ENCODE assay signal across 23 mouse cellular contexts in the genomic region with DNA sequence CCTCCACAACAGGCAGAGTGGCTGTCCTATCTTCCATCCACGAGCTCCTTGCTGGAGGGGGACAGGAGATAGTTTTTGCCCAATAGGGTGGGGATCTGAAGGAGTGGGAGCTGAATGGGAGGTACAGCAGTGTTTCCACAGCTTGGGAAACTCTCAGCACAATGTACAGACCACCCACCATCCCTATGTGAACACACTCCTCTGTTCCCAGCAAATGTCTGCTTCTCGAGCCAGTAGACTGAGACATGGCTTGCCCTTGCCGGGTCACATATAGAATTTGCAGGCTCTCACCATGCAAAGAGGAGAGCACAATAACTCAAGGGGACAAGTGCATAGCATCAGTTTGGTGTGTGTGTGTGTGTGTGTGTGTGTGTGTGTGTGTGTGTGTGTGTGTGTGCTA. TPM values are rescaled to one million over a fixed set of nuclear protein-coding genes. Genes with fewer than 3 reads are reported as not detected.
DNase-seq lines count a peak whose midpoint lies in the region; ATAC-seq and TF ChIP-seq lines count a peak whose summit lies in the region.
"Had no signal": no experiment of that assay in that cellular context is flagged by ENCODE, and none has a peak within 500 bp of the region (broad histone marks: within the 10 kb centered on the region; RNA-seq: fewer than 3 reads in every experiment).

No protein-coding gene starts in this region.

- H3K27ac ChIP-seq in heart, adult 2 months, result peak overlapping the region; percentile 54
- no peak overlapping the region for H3K27ac ChIP-seq in heart, embryonic 11.5 days (ENCODE audit: low read depth, low read length)
- peak overlapping the region; percentile 85 for H3K27ac ChIP-seq in heart, embryonic 16.5 days (ENCODE audit: low read length)
- no peak overlapping the region for H3K27ac ChIP-seq in heart, embryonic 10.5 days
- H3K27ac ChIP-seq in lung, embryonic 15.5 days, result peak overlapping the region; percentile 79
- H3K27ac ChIP-seq: hindbrain, embryonic 14.5 days; kidney, embryonic 15.5 days; left cerebral cortex, adult 2 months; limb, embryonic 13.5 days; liver, embryonic 12.5 days; midbrain, embryonic 15.5 days; neural tube, embryonic 12.5 days had no signal

- H3K4me3 ChIP-seq in heart, adult 2 months, result no peak overlapping the region
- H3K4me3 ChIP-seq in heart, embryonic 11.5 days (ENCODE audit: low read depth, low read length), result no peak overlapping the region
- no peak overlapping the region for H3K4me3 ChIP-seq in heart, embryonic 16.5 days (ENCODE audit: low read length)
- H3K4me3 ChIP-seq in heart, embryonic 10.5 days, result no peak overlapping the region
- H3K4me3 ChIP-seq in lung, embryonic 15.5 days, result no peak overlapping the region
- H3K4me3 ChIP-seq in myocyte, result no peak overlapping the region
- H3K4me3 ChIP-seq: erythroblast, embryonic 14.5 days; kidney, embryonic 15.5 days; left cerebral cortex, adult 2 months; limb, embryonic 13.5 days; liver, embryonic 12.5 days; midbrain, embryonic 15.5 days; neural tube, embryonic 12.5 days had no signal

- no peak overlapping the region for H3K4me2 ChIP-seq in heart, embryonic 11.5 days
- no peak overlapping the region for H3K4me2 ChIP-seq in heart, embryonic 16.5 days (ENCODE audit: low read depth, low read length)
- H3K4me2 ChIP-seq in lung, embryonic 15.5 days, result no peak overlapping the region
- peak overlapping the region; percentile 42 for H3K4me2 ChIP-seq in myocyte (ENCODE audit: low read depth)
- H3K4me2 ChIP-seq: hindbrain, embryonic 14.5 days; kidney, embryonic 15.5 days; limb, embryonic 13.5 days; liver, embryonic 12.5 days; midbrain, embryonic 15.5 days; neural tube, embryonic 12.5 days had no signal

- no peaks in the 10 kb centered on the region for H3K79me2 ChIP-seq in heart, adult 2 months (replicated peaks; ENCODE audit: control insufficient read depth, insufficient read depth, low read length)
- H3K79me2 ChIP-seq in myocyte (ENCODE audit: control insufficient read depth, insufficient read depth), result no peaks in the 10 kb centered on the region

- H3K36me3 ChIP-seq in heart, adult 2 months (ENCODE audit: control insufficient read depth, insufficient read depth, low read length), result no peaks in the 10 kb centered on the region
- no peaks in the 10 kb centered on the region for H3K36me3 ChIP-seq in heart, embryonic 11.5 days (ENCODE audit: control insufficient read depth, insufficient read depth, low read length)
- no peaks in the 10 kb centered on the region for H3K36me3 ChIP-seq in heart, embryonic 16.5 days (ENCODE audit: control insufficient read depth, insufficient read depth)
- H3K36me3 ChIP-seq in heart, embryonic 10.5 days, result peaks cover 5% of the 10 kb centered on the region; the same call in 1 of the 2 replicates
- H3K36me3 ChIP-seq in lung, embryonic 15.5 days, result peaks cover 14% of the 10 kb centered on the region
- H3K36me3 ChIP-seq in myocyte (ENCODE audit: control insufficient read depth, insufficient read depth), result no peaks in the 10 kb centered on the region
- H3K36me3 ChIP-seq: G1E; liver, embryonic 12.5 days; midbrain, embryonic 15.5 days had no signal

- peaks cover 17% of the 10 kb centered on the region for H3K4me1 ChIP-seq in heart, adult 2 months (ENCODE audit: control insufficient read depth, insufficient read depth, low read length)
- peaks cover 26% of the 10 kb centered on the region for H3K4me1 ChIP-seq in heart, embryonic 11.5 days (ENCODE audit: control insufficient read depth, insufficient read depth, low read length)
- H3K4me1 ChIP-seq in heart, embryonic 16.5 days (ENCODE audit: control insufficient read depth, insufficient read depth, low read length), result peaks cover 47% of the 10 kb centered on the region
- H3K4me1 ChIP-seq in heart, embryonic 10.5 days, result peaks cover 58% of the 10 kb centered on the region
- peaks cover 41% of the 10 kb centered on the region for H3K4me1 ChIP-seq in lung, embryonic 15.5 days
- H3K4me1 ChIP-seq: limb, embryonic 13.5 days; liver, embryonic 12.5 days; midbrain, embryonic 15.5 days; neural tube, embryonic 12.5 days had no signal

- TF ChIP-seq EP300 in heart, adult 2 months (IDR thresholded peaks at IDR 0.05; ENCODE audit: insufficient read depth, low read depth, low read length), result no peak

- no peak for ATAC-seq in heart, embryonic 11.5 days (replicated peaks; ENCODE audit: insufficient number of reproducible peaks, low FRiP score, low TSS enrichment)
- ATAC-seq in heart, embryonic 16.5 days (replicated peaks; ENCODE audit: extremely low read depth, insufficient read depth, low FRiP score), result no peak
- ATAC-seq in lung, embryonic 15.5 days (ENCODE audit: borderline replicate concordance, extremely low read depth, low FRiP score, low TSS enrichment), result peak; percentile 49
- ATAC-seq: forebrain, embryonic 16.5 days; midbrain, embryonic 15.5 days had no signal

- no peaks in the 10 kb centered on the region for H3K9me3 ChIP-seq in heart, embryonic 11.5 days (replicated peaks; ENCODE audit: control insufficient read depth, low read length)
- no peaks in the 10 kb centered on the region for H3K9me3 ChIP-seq in heart, embryonic 16.5 days (replicated peaks; ENCODE audit: control insufficient read depth, low read length)
- H3K9me3 ChIP-seq in heart, embryonic 10.5 days, result no peaks in the 10 kb centered on the region
- no peaks in the 10 kb centered on the region for H3K9me3 ChIP-seq in lung, embryonic 15.5 days
- H3K9me3 ChIP-seq: kidney, embryonic 15.5 days; limb, embryonic 13.5 days; liver, embryonic 12.5 days; midbrain, embryonic 15.5 days; neural tube, embryonic 12.5 days had no signal

- DNase-seq in heart, adult 2 months, result no peak
- DNase-seq in heart, embryonic 10.5 days (ENCODE audit: low spot score), result no peak
- DNase-seq in lung, postnatal 10 days, result no peak
- DNase-seq: cerebellum, adult 2 months; right cerebral cortex, adult 18-20 months; spleen, adult 18-20 months; thymus, postnatal 4 days had no signal

- no peaks in the 10 kb centered on the region for H3K27me3 ChIP-seq in heart, adult 2 months (ENCODE audit: control insufficient read depth, insufficient read depth, low read length)
- no peaks in the 10 kb centered on the region for H3K27me3 ChIP-seq in heart, embryonic 11.5 days (ENCODE audit: control insufficient read depth, insufficient read depth, low read length)
- H3K27me3 ChIP-seq in heart, embryonic 16.5 days (ENCODE audit: control insufficient read depth, insufficient read depth, low read length), result no peaks in the 10 kb centered on the region
- H3K27me3 ChIP-seq in heart, embryonic 10.5 days (ENCODE audit: insufficient read depth, poor library complexity, severe bottlenecking), result no peaks in the 10 kb centered on the region
- H3K27me3 ChIP-seq in lung, embryonic 15.5 days, result no peaks in the 10 kb centered on the region
- H3K27me3 ChIP-seq in myocyte (ENCODE audit: control insufficient read depth, insufficient read depth, insufficient read length), result no peaks in the 10 kb centered on the region
- H3K27me3 ChIP-seq: kidney, embryonic 15.5 days; limb, embryonic 13.5 days; liver, embryonic 12.5 days; midbrain, embryonic 15.5 days; neural tube, embryonic 12.5 days had no signal

- H3ac ChIP-seq in myocyte (ENCODE audit: control insufficient read depth, insufficient read length), result no peak overlapping the region

- 65% methylated on average over 3 of the region's 3 CpGs for WGBS in heart, adult 2 months
- 58% methylated on average over 3 of the region's 3 CpGs for WGBS in heart, embryonic 11.5 days (ENCODE audit: insufficient replicate concordance)
- 48% methylated on average over 3 of the region's 3 CpGs for WGBS in heart, embryonic 16.5 days
- WGBS in heart, embryonic 10.5 days, result 69% methylated on average over 3 of the region's 3 CpGs
- WGBS in lung, embryonic 15.5 days, result 38% methylated on average over 3 of the region's 3 CpGs

- TF ChIP-seq CTCF in heart, adult 2 months (IDR thresholded peaks at IDR 0.05), result no peak

- TF ChIP-seq POLR2A in heart, adult 2 months (IDR thresholded peaks at IDR 0.05; ENCODE audit: insufficient read depth, low read depth, low read length), result no peak
- TF ChIP-seq POLR2A in myocyte (IDR thresholded peaks at IDR 0.05; ENCODE audit: insufficient read length, low read depth), result no peak

- intact Hi-C loops in heart, adult 2 months (cut with DNase I), result loop anchor here (2.0 kb wide), 1 partner anchor 19 kb away; no protein-coding TSS in a partner anchor

- H3K9ac ChIP-seq in heart, adult 2 months (ENCODE audit: low read depth, low read length), result no peak overlapping the region; the same call in 1 of the 2 replicates
- H3K9ac ChIP-seq in heart, embryonic 11.5 days (ENCODE audit: low read depth, low read length), result no peak overlapping the region
- 0 out of 2 replicates have a peak overlapping the region, but pooled peaks have one; percentile 13 for H3K9ac ChIP-seq in heart, embryonic 16.5 days (ENCODE audit: low read length)
- no peak overlapping the region for H3K9ac ChIP-seq in lung, embryonic 15.5 days
- H3K9ac ChIP-seq: hindbrain, embryonic 14.5 days; kidney, embryonic 15.5 days; limb, embryonic 13.5 days; liver, embryonic 12.5 days; liver, postnatal 0 days; midbrain, embryonic 15.5 days; neural tube, embryonic 12.5 days had no signal

TF ChIP-seq in myocyte, 11 proteins besides CTCF, POLR2A, EP300 and RAD21:
- TF ChIP-seq MYOG (IDR thresholded peaks at IDR 0.05; ENCODE audit: control insufficient read depth in 1 of 3, insufficient read depth in 1 of 3, insufficient read length in 2 of 3, low read depth in 2 of 3) (no peak), USF1 (IDR thresholded peaks at IDR 0.05; ENCODE audit: low read depth) (no peak), E2F4 (IDR thresholded peaks at IDR 0.05; ENCODE audit: insufficient read depth) (no peak)

RNA-seq across cellular contexts. Expression of gene Adamts7, which starts 20.7 kb away (rescaled TPM):
- total RNA-seq in heart, adult 2 months (2021), result 10 to 100 TPM; 11.8 to 14.5 TPM
- 36.3 and 56.3 TPM in 2 replicates for polyA plus RNA-seq in heart, adult 2 months (2012; rRNA removed)
- 4.2 and 4.9 TPM in 2 replicates for polyA plus RNA-seq in heart, embryonic 11.5 days (2014; fragmentation: Nextera tagmentation; extraction: Ambion mirVana)
- 8.7 and 9.3 TPM in 2 replicates for polyA plus RNA-seq in heart, embryonic 16.5 days (2015; fragmentation: Nextera tagmentation; extraction: Ambion mirVana)
- polyA plus RNA-seq in heart, embryonic 10.5 days (2016; fragmentation: Nextera tagmentation; extraction: Ambion mirVana), result 5.6 and 7.0 TPM in 2 replicates
- polyA plus RNA-seq in lung, embryonic 15.5 days (2015; fragmentation: Nextera tagmentation; extraction: Ambion mirVana), result 20.9 and 21.5 TPM in 2 replicates
- 19.9 TPM for polyA plus RNA-seq in myocyte (2012; fragmentation: generic; extraction: Trizol)
- total RNA-seq: G1E; hematopoietic stem cell, adult 5-6 weeks had no signal
- polyA plus RNA-seq: G1E had no signal

Comparison
In these comparisons a context has a peak if more than half of its experiments do, and no peak if none do; other contexts are left out.
1. H3K27ac ChIP-seq: peak in heart, adult 2 months (single experiment), heart, embryonic 16.5 days (single experiment) and lung, embryonic 15.5 days (single experiment); none in heart, embryonic 11.5 days (single experiment) and heart, embryonic 10.5 days (single experiment).